Mouse (Mus musculus) heart, embryonic 13.5 days (tissue): ENCODE results near the gene 3110018I06Rik. TPM values are rescaled to one million over a fixed set of nuclear protein-coding genes. Genes with fewer than 3 reads are reported as not detected.

Experiments used
- ATAC-seq: fragments of 200-750 bp; cut with Nextera tagmentation; 2 replicates; pipeline ENCODE4 v1.8.0; 2017; ENCODE audit warnings: moderate TSS enrichment; ENCODE audit not compliant: insufficient number of reproducible peaks, low FRiP score, low TSS enrichment; ENCODE audit errors: extremely low read depth
- H3K27ac ChIP-seq: fragments of 300-500 bp; sonication (generic); replicated peaks from 2 replicates; pipeline ENCODE4 v1.5.1; 2015; ENCODE audit warnings: moderate library complexity, mild to moderate bottlenecking, inconsistent platforms
- H3K27me3 ChIP-seq: fragments of 300-500 bp; sonication (generic); replicated peaks from 2 replicates; pipeline ENCODE4 v1.6.1; 2015; ENCODE audit warnings: mild to moderate bottlenecking, inconsistent platforms
- H3K36me3 ChIP-seq: fragments of 300-500 bp; sonication (generic); 2 replicates; pipeline ENCODE4 v1.6.1; 2015; ENCODE audit warnings: mild to moderate bottlenecking, inconsistent platforms
- H3K4me1 ChIP-seq: fragments of 300-500 bp; sonication (generic); 2 replicates; pipeline ENCODE4 v1.6.1; 2015; ENCODE audit warnings: inconsistent platforms
- H3K4me2 ChIP-seq: fragments of 300-500 bp; sonication (generic); 2 replicates; pipeline ENCODE4 v1.6.1; 2015; ENCODE audit warnings: inconsistent platforms, mild to moderate bottlenecking, moderate library complexity
- H3K4me3 ChIP-seq: fragments of 300-500 bp; sonication (generic); 2 replicates; pipeline ENCODE4 v1.5.1; 2015; ENCODE audit warnings: moderate library complexity, mild to moderate bottlenecking, inconsistent platforms
- H3K9ac ChIP-seq: fragments of 300-500 bp; sonication (generic); 2 replicates; pipeline ENCODE4 v1.6.1; 2015; ENCODE audit warnings: inconsistent platforms, mild to moderate bottlenecking, moderate library complexity
- H3K9me3 ChIP-seq: fragments of 300-500 bp; sonication (generic); 2 replicates; pipeline ENCODE4 v1.6.1; 2016; ENCODE audit warnings: inconsistent platforms
- WGBS: fragments of 180-500 bp; shearing (Covaris S2); methylation state at CpG from one replicate; pipeline ENCODE4 v1.1.7; 2015; ENCODE audit warnings: mixed read lengths; 5-methylcytosine and 5-hydroxymethylcytosine counted together
- polyA plus RNA-seq: library from polyadenylated mRNA; unstranded; fragments of >200 nt; fragmentation: Nextera tagmentation; extraction: Ambion mirVana; gene quantifications from 2 replicates; pipeline ENCODE4 v1.2.1, GENCODE M21; 2015

The 3110018I06Rik gene
- polyA plus RNA-seq, 1 experiment from 2014 or later = not detected

- Histone ChIP-seq H3K27ac (no peak overlapping the region), H3K36me3 (no peaks in the 10 kb centered on the region), H3K9me3 (no peaks in the 10 kb centered on the region), H3K4me3 (no peak overlapping the region), H3K4me2 (no peak overlapping the region), H3K9ac (no peak overlapping the region), H3K4me1 (peaks cover 3% of the 10 kb centered on the region; the same call in 1 of the 2 replicates), H3K27me3 (no peaks in the 10 kb centered on the region)
- 73% methylated on average over 11 of the region's 11 CpGs for WGBS
- ATAC-seq = no peak; the same call in 1 of the 2 replicates
Measured at GRCm38 (mm10) chr12:107516265-107517217, 28.1 kb downstream of the 3110018I06Rik start.

- Histone ChIP-seq H3K36me3 (no peaks in the 10 kb centered on the region), H3K27ac (no peak overlapping the region), H3K4me1 (peaks cover 3% of the 10 kb centered on the region; the same call in 1 of the 2 replicates), H3K4me3 (no peak overlapping the region), H3K27me3 (no peaks in the 10 kb centered on the region), H3K9ac (no peak overlapping the region), H3K9me3 (no peaks in the 10 kb centered on the region), H3K4me2 (no peak overlapping the region)
- ATAC-seq = no peak
- WGBS = 80% methylated on average over 3 of the region's 3 CpGs
Measured at GRCm38 (mm10) chr12:107520941-107521340, 32.5 kb downstream of the 3110018I06Rik start.

GRCm38 (mm10) chr12:107528346-107528880, 40.0 kb downstream of the 3110018I06Rik start:
- Histone ChIP-seq H3K4me3 (no peak overlapping the region), H3K4me2 (no peak overlapping the region), H3K36me3 (no peaks in the 10 kb centered on the region), H3K9me3 (0 out of 2 replicates have a peak, but pooled peaks cover 6% of the 10 kb centered on the region), H3K9ac (no peak overlapping the region), H3K4me1 (no peaks in the 10 kb centered on the region), H3K27me3 (no peaks in the 10 kb centered on the region), H3K27ac (no peak overlapping the region)
- no peak for ATAC-seq
- 64% methylated on average over 1 of the region's 1 CpGs for WGBS

- H3K9me3 ChIP-seq = 0 out of 2 replicates have a peak, but pooled peaks cover 6% of the 10 kb centered on the region
- no peak for ATAC-seq
- no peak overlapping the region for H3K4me3 ChIP-seq
- no peak overlapping the region for H3K4me2 ChIP-seq
- H3K4me1 ChIP-seq = no peaks in the 10 kb centered on the region
- H3K9ac ChIP-seq = no peak overlapping the region
- H3K27me3 ChIP-seq = 0 out of 2 replicates have a peak, but pooled peaks cover 5% of the 10 kb centered on the region
- no peak overlapping the region for H3K27ac ChIP-seq
- no peaks in the 10 kb centered on the region for H3K36me3 ChIP-seq
- 83% methylated on average over 7 of the region's 7 CpGs for WGBS
Measured at GRCm38 (mm10) chr12:107532871-107533270, 44.4 kb downstream of the 3110018I06Rik start.
